Mouse (Mus musculus) gastrocnemius, postnatal 14 days (tissue): ENCODE results near the gene Runx2. TPM values are rescaled to one million over a fixed set of nuclear protein-coding genes. Genes with fewer than 3 reads are reported as not detected.

ENCODE experiments used
- DNase-seq: peaks from one replicate; pipeline ENCODE4 v3.0.0; 2021; ENCODE audit warnings: mixed read lengths
- intact Hi-C: fragments of 180-260 bp; cut with DNase I; formaldehyde crosslinking; loops from one replicate; pipeline ENCODE4 v1.15.1; 2025; ENCODE audit warnings: low total_unique reads
- total RNA-seq, 2 experiments: library from RNA; stranded (reverse); gene quantifications; 2 replicates each; pipeline ENCODE4 v1.2.3; 2021

The Runx2 gene
- total RNA-seq, 2 experiments from 2014 or later: 0.25 to 0.38 TPM

DNA sequence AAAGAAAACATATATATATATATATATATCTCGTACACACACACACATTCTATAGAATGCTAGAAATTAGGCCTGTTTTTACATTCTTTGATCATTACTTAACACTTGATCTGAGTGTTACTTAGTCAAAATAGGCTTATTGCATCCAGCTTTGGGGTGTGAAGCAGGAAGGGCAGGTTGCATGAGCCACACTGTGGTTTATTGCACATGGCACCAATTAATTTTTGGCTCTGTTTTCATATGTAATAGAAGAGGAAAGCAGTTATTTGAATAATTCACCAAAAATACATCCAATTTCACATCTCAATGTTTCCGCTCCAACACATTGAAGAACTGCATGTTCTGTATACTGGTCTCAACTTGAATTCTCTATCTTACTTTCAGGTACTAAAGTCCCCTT is 42.0 kb downstream of the Runx2 start:
- intact Hi-C loops: no loop called here

DNA sequence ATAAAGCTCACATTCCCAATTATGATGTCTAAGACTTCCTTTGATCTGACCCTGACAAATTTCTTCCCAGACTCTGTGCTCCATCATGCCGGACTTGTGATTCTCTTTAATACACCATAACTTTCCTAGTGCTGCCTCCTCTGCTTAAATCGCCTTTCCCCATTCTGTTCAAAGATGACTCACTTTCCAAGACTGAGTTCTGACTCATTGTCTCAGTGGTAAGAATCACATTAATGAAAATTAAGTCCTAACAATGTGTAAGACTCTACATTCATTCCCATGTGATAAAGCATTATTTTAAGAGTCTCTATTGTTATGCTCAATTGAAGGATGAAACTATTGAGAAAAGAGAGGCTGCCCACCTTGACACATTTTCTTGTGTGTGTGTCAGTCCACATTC is 43.7 kb downstream of the Runx2 start:
- no peak for DNase-seq
- intact Hi-C loops: no loop called here

More for the DNA sequence above, 42.0 kb downstream of the Runx2 start:
- no peak for DNase-seq

DNA sequence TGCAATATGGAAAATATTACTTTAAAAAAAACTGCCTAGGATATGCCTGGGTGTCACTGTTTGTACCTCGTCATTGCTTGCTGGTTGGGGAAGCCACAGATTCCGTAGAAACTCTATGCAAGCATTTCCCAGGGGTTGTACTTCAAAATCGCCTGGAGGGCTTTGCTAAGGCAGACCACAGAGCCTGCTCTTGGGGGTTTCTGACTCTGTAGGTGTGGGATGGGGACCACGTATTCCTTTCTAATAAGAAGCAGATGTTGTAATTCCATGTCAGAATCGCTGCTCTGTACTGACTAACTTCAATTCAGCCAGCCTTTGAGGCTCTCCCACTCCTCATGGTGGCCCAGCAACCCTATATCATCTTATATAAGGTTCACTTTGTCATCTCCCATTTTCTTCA is 46.1 kb downstream of the Runx2 start:
- no peak for DNase-seq
- intact Hi-C loops: no loop called here

DNA sequence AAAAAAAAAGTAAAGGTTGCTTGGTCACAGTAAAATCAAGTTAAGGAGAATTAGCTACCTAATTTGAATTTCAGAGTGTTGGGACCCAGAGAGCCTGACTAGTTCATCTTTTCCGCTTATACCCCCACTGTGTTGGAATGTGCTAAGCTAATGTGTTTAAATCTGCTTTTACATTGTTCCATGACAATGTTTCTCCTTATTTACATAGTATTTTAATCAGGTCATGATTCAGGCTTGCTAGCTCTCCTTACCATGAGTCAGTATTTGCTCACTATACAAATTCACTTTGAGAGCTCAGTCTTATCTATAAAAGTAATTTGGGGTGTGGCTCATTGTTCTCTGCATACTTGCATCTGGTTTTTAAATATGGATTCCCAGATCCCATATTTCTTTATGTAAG is 47.2 kb downstream of the Runx2 start:
- DNase-seq: no peak
- intact Hi-C loops: no loop called here

DNA sequence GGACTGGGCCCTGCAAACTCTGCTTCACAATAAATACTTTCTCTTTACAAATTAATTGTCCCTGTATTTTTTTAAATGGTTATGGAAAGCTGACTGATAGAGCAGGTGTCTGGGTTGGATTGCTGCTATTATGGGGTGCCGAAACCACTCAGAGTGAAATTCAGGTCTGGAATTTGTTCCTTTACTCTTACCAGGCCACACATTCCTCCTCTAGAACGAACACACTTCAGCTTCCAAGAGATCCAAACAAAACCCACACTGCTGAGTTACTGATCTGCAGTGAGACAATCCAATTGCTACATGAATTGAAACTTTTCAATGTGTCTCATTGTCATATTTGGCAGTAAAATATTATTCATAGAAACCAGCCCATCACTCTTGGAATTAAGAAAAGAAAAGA is 47.6 kb downstream of the Runx2 start:
- intact Hi-C loops: no loop called here
- no peak for DNase-seq

DNA sequence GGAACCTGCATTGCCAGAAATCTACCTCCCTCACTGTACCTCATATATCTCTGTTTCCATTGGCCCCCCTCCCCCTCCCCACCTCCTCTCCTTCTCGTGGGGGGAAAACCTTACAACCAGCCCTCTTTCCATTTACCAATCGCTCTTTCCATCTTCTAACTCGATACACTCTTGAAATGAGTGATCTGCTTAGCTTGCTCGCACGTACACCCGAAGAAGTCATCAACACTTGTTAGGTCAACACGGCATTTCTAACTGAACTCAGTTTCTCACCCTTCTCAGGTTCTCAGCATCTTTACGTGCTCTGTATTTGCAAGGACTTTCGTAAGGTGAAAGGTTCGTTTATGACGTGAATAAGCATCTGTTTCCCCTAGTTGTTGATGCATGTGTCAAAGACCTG is 48.3 kb downstream of the Runx2 start:
- intact Hi-C loops: no loop called here
- no peak for DNase-seq

DNA sequence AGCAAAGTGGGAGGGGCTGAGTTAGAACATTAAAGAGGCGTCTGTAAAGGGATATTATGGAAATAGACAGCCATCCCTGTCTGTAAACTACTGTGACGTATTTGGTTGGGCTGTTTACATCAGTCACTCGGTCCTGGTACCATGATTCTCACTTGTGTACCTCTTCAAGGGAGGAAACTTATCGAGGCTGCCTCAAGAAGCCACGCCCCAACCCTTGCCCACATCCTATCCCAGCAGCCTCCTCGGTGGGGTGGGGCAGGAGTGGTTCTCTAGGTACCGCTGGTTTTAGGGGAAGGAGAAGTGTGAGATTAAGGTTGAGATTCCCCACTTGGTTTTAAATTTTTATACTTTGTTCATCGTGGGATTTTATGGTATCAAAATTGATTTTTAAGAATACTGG is 69.2 kb downstream of the Runx2 start:
- DNase-seq: no peak

DNA sequence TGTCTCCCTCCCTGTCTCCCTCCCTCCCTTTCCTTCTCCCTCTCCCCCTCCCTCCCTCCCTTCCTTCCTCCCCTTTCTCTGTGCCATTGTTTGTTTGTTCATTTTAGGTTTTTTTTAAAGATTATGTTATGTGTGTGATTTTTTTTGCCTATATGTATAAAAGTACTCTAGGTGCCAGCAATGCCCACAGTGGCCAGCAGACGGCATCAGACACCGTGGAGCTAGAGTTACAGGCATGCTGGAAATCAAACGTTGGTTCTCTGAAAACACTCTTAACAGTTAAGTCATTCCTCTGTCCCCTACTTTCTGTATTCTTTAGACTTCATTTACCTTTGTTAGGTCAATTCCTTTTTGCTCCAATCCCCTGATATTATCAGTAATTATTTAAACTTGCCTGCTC is 70.8 kb downstream of the Runx2 start:
- intact Hi-C loops: loop anchor here (5.0 to 10.0 kb wide), 2 partner anchors 286 to 511 kb away; no protein-coding TSS in a partner anchor
- DNase-seq: no peak

More for the DNA sequence above, 69.2 kb downstream of the Runx2 start:
- intact Hi-C loops: loop anchor here (10.0 kb wide), 1 partner anchor 509 kb away; no protein-coding TSS in a partner anchor

DNA sequence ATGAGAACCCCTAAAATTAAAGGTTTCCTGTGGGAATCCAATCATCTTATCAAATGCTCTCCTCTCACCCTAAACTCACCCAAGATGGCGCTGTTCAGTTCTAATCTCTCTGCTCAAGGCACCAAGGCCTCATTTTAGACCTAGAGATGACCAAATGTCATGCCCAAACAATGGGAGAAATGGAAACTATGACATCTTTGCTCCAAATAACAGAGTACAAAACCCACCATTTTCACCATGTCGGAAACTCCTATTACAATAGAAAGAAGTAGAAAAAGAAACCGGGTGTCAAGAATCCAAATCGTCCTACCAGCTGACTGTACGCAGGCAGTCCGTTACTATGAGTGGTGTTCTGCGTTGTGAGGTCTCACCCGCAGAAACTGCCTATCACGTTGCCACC is 72.4 kb downstream of the Runx2 start:
- intact Hi-C loops: loop anchor here (5.0 to 10.0 kb wide), 2 partner anchors 285 to 513 kb away; no protein-coding TSS in a partner anchor
- DNase-seq: no peak

DNA sequence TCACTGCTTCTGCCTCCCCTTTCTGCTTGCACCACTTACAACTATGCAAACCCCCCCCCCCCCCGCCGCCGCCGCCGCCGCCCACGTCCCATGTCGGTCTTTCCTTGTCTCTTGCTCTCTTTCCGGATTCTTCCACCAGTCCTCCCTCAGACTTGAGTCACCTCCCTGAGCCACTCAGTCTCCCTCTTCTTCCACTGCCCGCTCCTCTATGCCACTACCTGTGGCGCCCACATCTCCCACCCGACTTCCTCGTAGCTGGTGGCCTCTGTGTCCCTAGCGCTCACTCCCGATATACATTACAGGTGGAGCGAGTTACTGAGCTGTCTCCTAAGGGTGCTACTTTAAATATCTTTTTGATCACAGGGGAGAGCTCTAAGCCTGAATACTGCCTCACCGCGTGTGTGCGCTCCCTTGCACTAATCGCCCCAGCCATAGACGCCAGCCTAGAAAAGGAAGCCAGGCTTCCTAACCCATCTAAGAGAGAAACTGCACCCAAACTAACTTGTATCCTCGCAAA is 76.4 kb downstream of the Runx2 start:
- DNase-seq: no peak
- intact Hi-C loops: loop anchor here (10.0 kb wide), 1 partner anchor 73 kb away; no protein-coding TSS in a partner anchor

DNA sequence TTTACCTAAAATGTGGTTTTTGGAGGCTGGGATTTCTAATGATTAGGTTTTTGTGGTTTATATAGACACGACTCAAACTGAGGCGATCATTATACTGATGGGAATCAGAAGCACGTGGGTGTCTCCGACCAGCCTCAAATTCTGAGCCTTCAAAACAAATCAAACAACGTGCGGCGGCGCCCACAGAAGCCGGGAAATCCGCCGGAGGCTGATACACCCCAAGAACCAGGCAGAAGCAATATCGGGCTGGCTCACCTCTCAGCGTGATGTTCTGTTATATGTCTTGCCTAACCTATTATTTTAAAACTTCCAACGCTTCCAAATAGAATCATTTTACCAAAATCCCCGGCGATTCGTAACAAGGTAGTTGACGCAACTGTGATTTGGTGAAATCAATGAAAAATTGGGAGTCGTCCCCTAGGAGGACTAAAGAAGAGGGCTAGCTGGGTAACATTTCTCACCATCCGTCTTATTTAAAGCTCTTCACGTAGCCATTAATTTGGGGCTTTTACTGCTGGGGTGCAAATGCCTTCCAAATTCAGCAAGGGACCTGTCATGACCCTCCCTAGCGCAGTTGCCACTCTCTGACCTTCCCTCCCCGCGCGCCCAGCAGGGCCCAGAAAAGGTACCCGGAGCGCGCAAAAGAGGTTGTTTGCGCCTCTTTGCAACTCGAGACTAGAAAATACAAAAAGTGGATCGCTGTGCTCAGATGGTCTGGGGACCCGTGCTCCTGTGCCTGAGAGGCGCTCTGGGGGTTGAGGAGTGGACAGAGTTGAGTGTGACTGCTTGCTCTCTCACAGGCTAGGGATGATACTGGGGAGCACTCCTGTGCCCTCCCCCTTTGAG is 77.1 kb downstream of the Runx2 start:
- intact Hi-C loops: loop anchor here (10.0 kb wide), 1 partner anchor 73 kb away; no protein-coding TSS in a partner anchor
- DNase-seq: no peak

DNA sequence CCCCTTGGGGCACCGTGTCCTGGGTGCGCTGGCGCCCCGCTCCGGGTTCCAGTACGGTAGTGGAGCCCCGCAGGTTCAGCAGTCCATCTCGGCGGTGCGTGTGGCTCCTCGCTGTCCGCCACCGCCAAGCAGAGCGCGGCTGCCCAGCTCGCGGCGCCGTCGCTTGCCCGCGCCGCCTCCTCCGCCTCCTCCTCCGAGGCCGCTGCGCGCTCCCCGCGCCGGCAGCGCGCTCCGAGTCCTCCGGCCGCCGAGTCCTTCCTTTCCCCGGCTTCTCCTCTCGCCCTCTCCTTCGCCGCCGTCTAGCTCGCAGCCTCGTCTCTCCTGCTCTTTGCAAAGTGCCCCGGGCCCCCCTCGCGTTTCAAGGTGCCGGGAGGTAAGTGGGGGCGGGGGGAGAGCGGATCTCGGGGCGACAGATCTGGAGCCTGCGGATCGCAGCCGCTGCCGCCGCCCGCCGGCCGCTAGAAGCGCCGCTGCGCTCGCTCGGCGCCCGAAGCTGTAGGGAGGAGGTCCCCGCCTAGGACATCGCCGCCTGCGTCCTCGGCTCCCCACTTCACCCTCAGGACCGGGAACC is 78.5 kb downstream of the Runx2 start:
- intact Hi-C loops: loop anchor here (10.0 kb wide), 1 partner anchor 71 kb away; no protein-coding TSS in a partner anchor

DNA sequence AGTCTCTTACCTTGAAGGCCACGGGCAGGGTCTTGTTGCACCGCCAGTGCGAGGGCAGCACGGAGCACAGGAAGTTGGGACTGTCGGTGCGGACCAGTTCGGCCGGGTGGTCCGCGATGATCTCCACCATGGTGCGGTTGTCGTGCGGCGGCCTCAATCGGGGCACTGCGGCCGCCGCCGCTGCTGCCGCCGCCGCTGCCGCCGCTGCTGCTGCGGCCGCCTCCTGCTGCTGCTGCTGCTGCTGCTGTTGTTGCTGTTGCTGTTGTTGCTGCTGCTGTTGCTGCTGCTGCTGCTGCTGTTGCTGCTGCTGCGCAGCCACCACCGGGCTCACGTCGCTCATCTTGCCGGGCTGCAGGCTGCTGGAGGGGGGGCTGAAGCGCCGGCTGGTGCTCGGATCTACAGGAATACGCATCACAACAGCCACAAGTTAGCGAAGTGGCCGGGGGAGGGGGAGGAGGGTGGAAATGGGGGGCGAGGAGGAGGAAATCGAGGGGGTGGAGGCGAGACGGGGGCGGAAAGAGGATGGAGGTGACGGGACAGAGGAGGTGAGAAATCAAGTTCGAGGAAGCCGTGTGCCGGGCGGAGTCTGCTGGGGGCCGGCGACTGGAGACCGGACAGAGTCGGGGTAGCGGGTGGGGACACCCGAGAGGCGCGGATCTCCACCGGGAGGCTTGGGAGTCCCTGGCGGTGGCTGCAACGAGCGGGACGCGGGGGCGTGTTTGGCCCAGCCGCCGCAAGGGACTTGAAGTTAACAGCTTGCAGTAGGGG is 79.2 kb downstream of the Runx2 start:
- DNase-seq: peak; percentile 14
- intact Hi-C loops: loop anchor here (10.0 kb wide), 1 partner anchor 71 kb away; no protein-coding TSS in a partner anchor

More for the DNA sequence above, 78.5 kb downstream of the Runx2 start:
- peak; percentile 63 for DNase-seq

DNA sequence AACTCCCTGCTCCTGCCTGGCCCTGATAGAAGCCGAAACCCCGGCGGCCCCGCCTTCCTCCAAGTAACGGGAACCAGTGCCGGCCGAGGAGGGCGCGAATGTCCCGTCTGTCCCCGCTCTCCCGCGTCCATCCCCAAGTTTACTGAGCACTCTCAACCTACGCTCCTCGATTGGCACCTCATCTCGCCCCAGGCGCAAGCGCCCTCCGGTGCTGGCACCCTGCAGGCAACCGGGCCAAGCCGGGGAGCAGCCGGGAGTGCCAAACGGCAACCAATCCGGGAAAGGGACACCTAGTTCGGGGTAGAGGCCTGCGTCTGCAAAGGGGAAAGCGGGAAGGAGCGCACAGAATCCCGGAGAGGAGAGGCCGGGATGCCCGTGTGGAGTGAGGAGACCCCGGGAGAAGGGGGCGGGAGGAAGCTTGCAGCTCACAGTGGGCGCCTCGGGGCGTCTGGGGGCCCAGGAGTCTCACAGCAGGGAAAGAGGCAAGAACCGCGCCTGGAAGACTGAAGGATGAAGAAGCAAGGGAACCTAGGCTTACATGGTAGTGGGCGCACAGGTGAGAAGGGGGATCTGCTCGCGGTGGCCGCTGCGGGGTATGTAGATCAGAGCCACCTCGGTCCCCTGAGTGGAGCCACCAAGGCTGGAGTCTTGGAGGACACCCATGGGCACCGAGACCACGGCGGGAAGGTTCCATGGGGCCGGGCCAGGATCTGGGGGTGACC is 79.9 kb downstream of the Runx2 start:
- peak; percentile 39 for DNase-seq
- intact Hi-C loops: loop anchor here (10.0 kb wide), 1 partner anchor 70 kb away; no protein-coding TSS in a partner anchor

DNA sequence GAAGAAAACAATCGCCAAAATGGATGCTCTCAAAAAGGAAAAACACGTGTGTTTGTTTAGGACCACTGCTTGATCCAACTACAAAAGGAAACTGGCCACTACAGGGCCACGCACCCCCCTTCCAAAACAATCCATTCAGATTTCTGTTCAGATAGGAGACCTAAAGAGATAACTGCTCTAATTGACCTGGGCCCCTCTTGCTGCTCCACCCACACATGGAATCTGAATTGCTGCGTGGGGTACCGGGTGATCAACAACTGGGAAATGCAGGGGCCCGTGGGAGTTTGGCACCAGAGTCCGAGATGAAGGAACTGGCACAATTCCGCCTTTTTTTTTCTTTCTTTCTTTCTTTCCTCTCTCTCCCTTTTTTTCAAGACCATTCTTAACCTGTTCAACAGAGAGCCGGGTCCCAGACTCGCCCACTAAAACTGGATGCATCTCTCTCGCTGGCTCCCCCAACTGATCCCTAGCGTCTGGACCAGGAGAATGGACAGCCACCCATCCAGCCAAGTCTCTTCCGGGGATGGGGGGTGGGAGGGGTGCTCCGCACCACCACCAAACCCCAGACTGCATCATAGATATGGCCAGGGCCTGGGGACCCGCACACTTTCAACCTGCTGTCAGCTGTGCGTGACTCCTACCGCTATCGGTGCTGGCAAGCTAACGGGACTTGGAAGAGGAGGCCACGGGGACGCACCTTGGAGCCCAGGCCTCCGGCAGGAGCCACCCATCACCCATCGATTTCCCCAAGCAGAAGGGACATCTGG is 80.9 kb downstream of the Runx2 start:
- intact Hi-C loops: loop anchor here (10.0 kb wide), 1 partner anchor 69 kb away; no protein-coding TSS in a partner anchor
- no peak for DNase-seq

DNA sequence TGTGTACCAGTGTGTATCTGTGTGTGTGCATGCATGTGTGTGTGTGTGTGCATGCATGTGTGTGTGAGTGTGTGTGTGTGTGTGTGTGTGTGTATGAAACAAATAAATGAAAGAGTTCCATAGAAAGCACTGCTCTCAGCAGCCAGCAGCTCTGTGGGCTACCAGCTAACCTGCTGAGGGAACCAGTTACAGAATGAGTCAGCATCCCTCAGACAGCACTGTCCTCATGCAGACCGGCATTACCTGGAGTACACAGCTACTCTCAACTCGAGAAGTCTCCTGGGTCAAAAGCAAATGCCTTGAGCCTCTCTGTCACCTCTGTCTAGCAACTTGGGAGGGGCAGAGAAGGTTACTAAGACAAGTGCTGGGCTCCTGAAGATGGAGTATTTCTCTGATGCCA is 86.1 kb downstream of the Runx2 start:
- no peak for DNase-seq
- intact Hi-C loops: no loop called here

DNA sequence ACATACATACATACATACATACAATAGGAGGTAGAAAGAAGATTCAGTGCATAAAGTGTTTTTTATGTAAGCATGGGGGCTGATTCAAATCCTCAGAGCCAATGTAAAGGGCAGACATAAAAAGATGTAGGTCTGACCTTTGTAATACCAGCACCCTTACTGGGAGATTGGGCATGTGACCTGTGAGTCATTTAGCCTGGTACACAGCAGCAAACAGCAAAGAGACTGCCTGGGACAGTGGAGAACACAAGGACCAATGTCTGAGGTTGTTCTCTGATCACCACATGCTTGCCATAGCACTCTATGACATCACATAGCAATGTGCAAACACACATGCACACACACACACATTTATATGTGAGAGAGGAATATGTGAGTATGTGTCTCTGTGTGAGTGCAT is 86.9 kb downstream of the Runx2 start:
- DNase-seq: no peak
- intact Hi-C loops: no loop called here

DNA sequence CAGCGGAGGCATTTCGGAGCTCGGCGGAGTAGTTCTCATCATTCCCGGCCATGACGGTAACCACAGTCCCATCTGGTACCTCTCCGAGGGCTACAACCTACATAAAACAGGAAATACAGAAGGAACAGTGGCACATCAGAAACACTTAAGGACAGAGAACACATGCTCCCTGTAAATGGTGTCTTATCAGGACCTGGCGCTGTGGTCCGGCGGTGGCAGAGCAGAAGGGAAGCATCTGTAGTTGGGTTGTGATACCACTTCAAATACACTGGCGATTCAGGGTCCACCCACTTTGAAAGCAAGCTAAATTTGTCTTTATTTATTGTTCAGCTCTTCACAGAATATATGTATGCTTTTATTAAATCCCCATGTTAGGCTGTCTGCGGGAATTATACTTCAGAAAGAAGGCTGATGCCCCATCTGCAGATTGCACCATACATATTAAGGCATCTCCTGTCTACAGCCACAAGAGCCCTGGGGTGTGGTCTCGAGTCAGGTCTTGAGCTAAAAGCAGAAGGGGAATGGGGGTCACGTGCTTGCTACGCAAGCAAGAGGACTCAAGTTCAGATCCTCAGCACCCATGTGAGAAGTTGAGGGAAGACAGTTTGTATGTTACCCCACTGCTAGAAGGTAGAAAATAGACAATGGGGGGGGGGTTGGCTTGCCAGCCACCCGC is 89.7 kb downstream of the Runx2 start:
- DNase-seq: no peak
- intact Hi-C loops: no loop called here
